Mouse (Mus musculus) ES-E14 (cell line): ENCODE measurements around the gene Lpcat3.

Source experiments
- HCFC1 ChIP-seq: IDR thresholded peaks from 2 replicates; pipeline ENCODE4 v1.6.1; 2012; ENCODE audit warnings: low read length, inconsistent platforms, borderline replicate concordance; ENCODE audit not compliant: insufficient read depth
- MAFK ChIP-seq: IDR thresholded peaks from 2 replicates; pipeline ENCODE4 v1.6.1; 2014; ENCODE audit warnings: mild to moderate bottlenecking, low read depth, low read length, inconsistent platforms; ENCODE audit not compliant: insufficient read depth
- ZC3H11A ChIP-seq: IDR thresholded peaks from 2 replicates; pipeline ENCODE4 v1.6.1; 2012; ENCODE audit warnings: low read depth, mild to moderate bottlenecking, inconsistent platforms, low read length, borderline replicate concordance

- TF ChIP-seq MAFK (no peak), HCFC1 (no peak), ZC3H11A (no peak)
Measured at GRCm38 (mm10) chr6:124674591-124674990, 11.8 kb downstream of the Lpcat3 start.
